Mouse (Mus musculus) hindbrain, embryonic 13.5 days (tissue): ENCODE results near the gene Fcrl5. TPM values are rescaled to one million over a fixed set of nuclear protein-coding genes. Genes with fewer than 3 reads are reported as not detected.

Experiments
- ATAC-seq: fragments of 200-750 bp; cut with Nextera tagmentation; 2 replicates; pipeline ENCODE4 v1.8.0; 2017; ENCODE audit warnings: moderate TSS enrichment; ENCODE audit not compliant: low FRiP score
- H3K27ac ChIP-seq: fragments of 300-500 bp; sonication (generic); 2 replicates; pipeline ENCODE4 v1.5.1; 2015; ENCODE audit warnings: inconsistent platforms, mild to moderate bottlenecking, moderate library complexity
- H3K27me3 ChIP-seq: fragments of 300-500 bp; sonication (generic); 2 replicates; pipeline ENCODE4 v1.6.1; 2015; ENCODE audit warnings: mild to moderate bottlenecking, inconsistent platforms
- H3K36me3 ChIP-seq: fragments of 300-500 bp; sonication (generic); 2 replicates; pipeline ENCODE4 v1.6.1; 2015; ENCODE audit warnings: mild to moderate bottlenecking, inconsistent platforms
- H3K4me1 ChIP-seq: fragments of 300-500 bp; sonication (generic); replicated peaks from 2 replicates; pipeline ENCODE4 v1.6.1; 2015; ENCODE audit warnings: inconsistent platforms
- H3K4me2 ChIP-seq: fragments of 300-500 bp; sonication (generic); 2 replicates; pipeline ENCODE4 v1.6.1; 2015; ENCODE audit warnings: inconsistent platforms, mild to moderate bottlenecking, moderate library complexity
- H3K4me3 ChIP-seq: fragments of 300-500 bp; sonication (generic); 2 replicates; pipeline ENCODE4 v1.5.1; 2015; ENCODE audit warnings: mild to moderate bottlenecking, inconsistent platforms
- H3K9ac ChIP-seq: fragments of 300-500 bp; sonication (generic); 2 replicates; pipeline ENCODE4 v1.6.1; 2015; ENCODE audit warnings: mild to moderate bottlenecking, inconsistent platforms
- H3K9me3 ChIP-seq: fragments of 300-500 bp; sonication (generic); 2 replicates; pipeline ENCODE4 v1.6.1; 2016; ENCODE audit warnings: inconsistent platforms
- WGBS: fragments of 180-500 bp; shearing (Covaris S2); methylation state at CpG from one replicate; pipeline ENCODE4 v1.1.7; 2015; 5-methylcytosine and 5-hydroxymethylcytosine counted together
- polyA plus RNA-seq: library from polyadenylated mRNA; unstranded; fragments of >200 nt; fragmentation: Nextera tagmentation; extraction: Ambion mirVana; gene quantifications from 2 replicates; pipeline ENCODE4 v1.2.1, GENCODE M21; 2015

The Fcrl5 gene
- not detected in 2 replicates for polyA plus RNA-seq

DNA sequence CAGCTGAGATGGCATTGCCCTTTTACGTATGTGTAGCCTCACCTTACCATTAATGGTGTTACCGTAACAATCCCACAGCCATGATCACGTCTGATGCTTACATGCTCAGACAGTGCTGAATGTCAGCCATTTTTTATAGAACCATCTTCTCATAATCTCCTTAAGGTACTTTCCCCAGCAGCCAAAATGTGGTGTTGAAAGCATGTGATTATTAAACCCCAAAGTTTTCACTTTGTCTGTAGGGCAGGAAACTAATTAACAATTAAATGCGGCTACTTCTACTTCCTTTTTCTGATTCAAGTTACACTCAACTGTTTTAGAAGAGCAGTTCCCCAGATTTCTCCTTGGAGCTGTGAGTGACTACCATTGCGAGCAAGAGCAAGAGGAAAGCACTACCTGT is at the start of gene Fcrl5:
TSS of gene Fcrl5 (plus strand) at position 295 of the 400 bp plus-strand sequence.
- Histone ChIP-seq H3K27ac (no peak within 1 kb of the TSS), H3K4me1 (no peaks in the 10 kb centered on the region), H3K36me3 (no peaks in the 10 kb centered on the region), H3K9me3 (no peaks in the 10 kb centered on the region), H3K4me3 (no peak within 1 kb of the TSS), H3K27me3 (no peaks in the 10 kb centered on the region), H3K4me2 (no peak within 1 kb of the TSS), H3K9ac (no peak within 1 kb of the TSS)
- 91% methylated on average over 5 of the region's 5 CpGs for WGBS
- ATAC-seq, result no peak

DNA sequence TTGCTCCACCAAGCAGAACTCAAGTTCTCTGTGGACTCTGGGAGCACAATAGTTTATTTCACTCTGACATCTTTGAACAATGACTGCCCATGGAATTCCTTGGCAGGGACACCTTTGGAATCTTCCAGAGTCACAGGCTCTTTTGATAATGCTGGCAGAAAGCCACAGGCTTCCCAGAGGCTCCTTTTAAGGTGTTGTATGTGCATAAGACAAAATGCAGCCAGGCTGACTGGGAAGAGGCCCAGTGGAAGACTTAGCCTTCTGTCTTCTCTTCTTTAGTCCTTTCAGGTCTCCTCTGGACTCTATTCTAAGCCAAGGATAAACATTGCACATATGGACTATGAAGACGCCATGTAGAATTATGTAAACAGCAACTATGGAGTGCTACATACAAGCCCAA is 44.6 kb upstream of the Fcrl5 start:
- Histone ChIP-seq H3K9ac (no peak overlapping the region), H3K4me1 (no peaks in the 10 kb centered on the region), H3K9me3 (no peaks in the 10 kb centered on the region), H3K36me3 (no peaks in the 10 kb centered on the region), H3K27ac (no peak overlapping the region), H3K4me3 (no peak overlapping the region), H3K4me2 (no peak overlapping the region), H3K27me3 (no peaks in the 10 kb centered on the region)
- WGBS, result 88% methylated on average over 1 of the region's 1 CpGs
- ATAC-seq, result no peak

DNA sequence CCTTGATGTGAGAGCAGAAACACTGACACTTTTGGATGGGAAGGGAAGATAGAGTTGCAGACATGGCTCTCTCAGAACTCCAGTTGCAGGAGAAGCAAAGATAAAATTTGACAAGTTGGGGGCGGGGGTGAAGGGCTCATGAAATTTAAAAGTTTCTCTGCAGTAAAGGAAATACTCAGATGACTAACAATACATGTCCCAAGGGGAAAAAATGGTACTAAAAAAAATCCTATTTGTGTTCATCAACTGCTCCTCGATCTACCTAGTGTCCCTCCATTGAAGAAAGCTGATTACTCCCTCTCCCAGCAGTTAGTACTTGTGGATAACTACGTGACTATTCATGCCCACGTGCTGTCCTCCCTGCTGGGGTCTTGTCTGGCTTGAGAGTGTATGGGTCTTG is 36.8 kb upstream of the Fcrl5 start:
- Histone ChIP-seq H3K9ac (no peak overlapping the region), H3K27me3 (no peaks in the 10 kb centered on the region), H3K27ac (no peak overlapping the region), H3K4me1 (no peaks in the 10 kb centered on the region), H3K36me3 (no peaks in the 10 kb centered on the region), H3K9me3 (no peaks in the 10 kb centered on the region), H3K4me2 (no peak overlapping the region), H3K4me3 (no peak overlapping the region)
- 70% methylated on average over 4 of the region's 4 CpGs for WGBS
- no peak for ATAC-seq

- Histone ChIP-seq H3K9me3 (no peaks in the 10 kb centered on the region), H3K4me2 (no peak overlapping the region), H3K36me3 (no peaks in the 10 kb centered on the region), H3K4me3 (no peak overlapping the region), H3K4me1 (no peaks in the 10 kb centered on the region), H3K27ac (no peak overlapping the region), H3K27me3 (no peaks in the 10 kb centered on the region), H3K9ac (no peak overlapping the region)
- no peak for ATAC-seq
- whole genome bisulfite sequencing, result 92% methylated on average over 4 of the region's 4 CpGs
These were observed 35.7 kb upstream of the Fcrl5 start for GRCm38 (mm10) chr3:87399906-87400305.

- no peaks in the 10 kb centered on the region for H3K27me3 ChIP-seq
- no peak overlapping the region for H3K4me3 ChIP-seq
- H3K9ac ChIP-seq, result no peak overlapping the region
- H3K4me1 ChIP-seq, result no peaks in the 10 kb centered on the region
- ATAC-seq, result no peak
- H3K27ac ChIP-seq, result no peak overlapping the region
- H3K4me2 ChIP-seq, result no peak overlapping the region
- no peaks in the 10 kb centered on the region for H3K36me3 ChIP-seq
- WGBS, result 68% methylated on average over 5 of the region's 5 CpGs
- no peaks in the 10 kb centered on the region for H3K9me3 ChIP-seq
These were observed 34.3 kb upstream of the Fcrl5 start for GRCm38 (mm10) chr3:87401321-87401720.

DNA sequence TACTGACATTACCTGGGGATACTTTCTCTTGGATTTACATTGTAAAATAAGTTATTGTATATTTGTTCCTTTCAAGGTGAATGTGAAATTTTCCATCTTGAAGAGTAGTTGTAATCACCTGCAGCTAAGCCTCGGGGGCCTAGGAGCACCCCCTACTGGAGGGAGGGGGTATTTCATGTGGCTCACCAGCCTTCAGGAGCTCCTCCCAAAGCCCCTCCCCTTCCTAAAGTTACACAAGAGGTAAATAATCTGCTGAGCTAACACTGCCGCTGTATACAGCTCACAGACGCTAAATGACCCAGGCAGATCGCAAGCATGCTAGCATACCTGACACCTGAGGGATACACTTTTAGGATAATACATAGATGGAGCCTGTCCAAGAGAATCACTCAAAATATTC is 27.4 kb upstream of the Fcrl5 start:
- no peak for ATAC-seq
- Histone ChIP-seq H3K27ac (no peak overlapping the region), H3K4me2 (no peak overlapping the region), H3K9ac (no peak overlapping the region), H3K36me3 (no peaks in the 10 kb centered on the region), H3K9me3 (no peaks in the 10 kb centered on the region), H3K4me1 (no peaks in the 10 kb centered on the region), H3K4me3 (no peak overlapping the region), H3K27me3 (no peaks in the 10 kb centered on the region)
- 35% methylated on average over 4 of the region's 4 CpGs for WGBS

DNA sequence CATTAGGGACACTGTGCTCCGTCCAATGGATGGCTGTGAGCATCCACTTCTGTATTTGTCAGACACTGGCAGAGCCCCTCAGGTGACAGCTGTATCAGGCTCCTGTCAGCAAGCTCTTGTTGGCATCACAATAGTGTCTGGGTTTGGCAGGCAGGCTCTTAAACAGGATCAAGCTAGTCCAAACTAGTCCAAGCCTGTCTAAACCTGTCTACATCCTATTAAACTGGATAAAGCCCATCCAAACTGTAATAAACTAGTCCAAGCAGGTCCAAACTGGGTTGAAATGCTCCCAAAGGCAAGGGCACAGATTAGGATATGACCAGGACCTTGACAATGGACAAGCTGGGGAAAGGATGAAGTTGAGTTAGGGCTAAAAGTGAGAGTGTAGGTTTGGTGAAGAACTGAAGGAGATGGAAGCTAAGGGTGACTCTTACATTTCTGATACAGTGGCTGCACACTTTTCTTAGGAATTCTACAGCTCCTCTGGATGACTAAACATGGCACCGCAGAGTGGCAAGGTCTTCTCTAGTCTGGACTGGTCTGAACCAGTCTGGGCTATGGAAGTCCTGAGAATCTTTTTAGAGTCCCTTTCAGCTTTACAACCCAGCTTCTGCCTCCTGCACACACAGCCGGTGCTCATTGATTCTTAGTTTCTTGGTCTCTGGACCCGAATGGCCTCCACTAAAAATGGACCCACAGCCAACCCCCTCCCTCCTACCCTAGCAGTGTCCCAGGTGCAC is 26.2 kb upstream of the Fcrl5 start:
- Histone ChIP-seq H3K9ac (no peak overlapping the region), H3K9me3 (no peaks in the 10 kb centered on the region), H3K4me3 (no peak overlapping the region), H3K4me2 (no peak overlapping the region), H3K4me1 (no peaks in the 10 kb centered on the region), H3K36me3 (no peaks in the 10 kb centered on the region), H3K27ac (no peak overlapping the region), H3K27me3 (no peaks in the 10 kb centered on the region)
- no peak for ATAC-seq
- 79% methylated on average over 4 of the region's 4 CpGs for WGBS

GRCm38 (mm10) chr3:87410605-87411004 is 25.0 kb upstream of the Fcrl5 start:
- Histone ChIP-seq H3K9ac (no peak overlapping the region), H3K27me3 (no peaks in the 10 kb centered on the region), H3K9me3 (no peaks in the 10 kb centered on the region), H3K36me3 (no peaks in the 10 kb centered on the region), H3K4me1 (no peaks in the 10 kb centered on the region), H3K27ac (no peak overlapping the region), H3K4me2 (no peak overlapping the region), H3K4me3 (no peak overlapping the region)
- no peak for ATAC-seq
- WGBS, result 85% methylated on average over 6 of the region's 6 CpGs

GRCm38 (mm10) chr3:87411150-87411549 is 24.4 kb upstream of the Fcrl5 start:
- Histone ChIP-seq H3K4me1 (no peaks in the 10 kb centered on the region), H3K4me3 (no peak overlapping the region), H3K27ac (no peak overlapping the region), H3K4me2 (peak overlapping the region; percentile 25), H3K27me3 (no peaks in the 10 kb centered on the region), H3K9ac (no peak overlapping the region), H3K9me3 (no peaks in the 10 kb centered on the region), H3K36me3 (no peaks in the 10 kb centered on the region)
- no peak for ATAC-seq
- WGBS, result 15% methylated on average over 12 of the region's 12 CpGs

GRCm38 (mm10) chr3:87420645-87421044 is 14.9 kb upstream of the Fcrl5 start:
- no peaks in the 10 kb centered on the region for H3K9me3 ChIP-seq
- no peak overlapping the region for H3K4me3 ChIP-seq
- no peak overlapping the region for H3K4me2 ChIP-seq
- no peak overlapping the region for H3K27ac ChIP-seq
- H3K4me1 ChIP-seq, result no peaks in the 10 kb centered on the region
- no peaks in the 10 kb centered on the region for H3K36me3 ChIP-seq
- 64% methylated on average over 1 of the region's 1 CpGs for WGBS
- no peaks in the 10 kb centered on the region for H3K27me3 ChIP-seq
- H3K9ac ChIP-seq, result no peak overlapping the region
- ATAC-seq, result no peak

GRCm38 (mm10) chr3:87422386-87422910 is 13.1 kb upstream of the Fcrl5 start:
- Histone ChIP-seq H3K9ac (no peak overlapping the region), H3K4me2 (no peak overlapping the region), H3K27ac (no peak overlapping the region), H3K27me3 (no peaks in the 10 kb centered on the region), H3K4me1 (no peaks in the 10 kb centered on the region), H3K36me3 (no peaks in the 10 kb centered on the region), H3K9me3 (no peaks in the 10 kb centered on the region), H3K4me3 (no peak overlapping the region)
- no peak for ATAC-seq
- WGBS, result 77% methylated on average over 4 of the region's 4 CpGs

GRCm38 (mm10) chr3:87440586-87440985 is 5.0 kb downstream of the Fcrl5 start:
- no peak overlapping the region for H3K27ac ChIP-seq
- H3K4me1 ChIP-seq, result no peaks in the 10 kb centered on the region
- H3K36me3 ChIP-seq, result no peaks in the 10 kb centered on the region
- no peak overlapping the region for H3K9ac ChIP-seq
- ATAC-seq, result no peak
- no peaks in the 10 kb centered on the region for H3K9me3 ChIP-seq
- 72% methylated on average over 1 of the region's 1 CpGs for WGBS
- H3K27me3 ChIP-seq, result no peaks in the 10 kb centered on the region
- H3K4me2 ChIP-seq, result no peak overlapping the region
- no peak overlapping the region for H3K4me3 ChIP-seq

GRCm38 (mm10) chr3:87443968-87444367 is 8.4 kb downstream of the Fcrl5 start:
- no peak overlapping the region for H3K4me3 ChIP-seq
- H3K36me3 ChIP-seq, result no peaks in the 10 kb centered on the region
- H3K4me2 ChIP-seq, result no peak overlapping the region
- no peaks in the 10 kb centered on the region for H3K4me1 ChIP-seq
- no peak overlapping the region for H3K9ac ChIP-seq
- H3K9me3 ChIP-seq, result no peaks in the 10 kb centered on the region
- H3K27me3 ChIP-seq, result no peaks in the 10 kb centered on the region
- H3K27ac ChIP-seq, result no peak overlapping the region
- 78% methylated on average over 6 of the region's 6 CpGs for WGBS
- no peak for ATAC-seq
